Mouse (Mus musculus) cerebellum, postnatal 36 days (tissue): Measurements from ENCODE around the gene Lasp1.

ENCODE experiments used
- DNase-seq, 2 experiments: peaks; one replicate each; pipeline ENCODE4 v3.0.0; 2021 to 2022; ENCODE audit warnings: mixed read lengths in 2 of 2

Gene Lasp1

DNA sequence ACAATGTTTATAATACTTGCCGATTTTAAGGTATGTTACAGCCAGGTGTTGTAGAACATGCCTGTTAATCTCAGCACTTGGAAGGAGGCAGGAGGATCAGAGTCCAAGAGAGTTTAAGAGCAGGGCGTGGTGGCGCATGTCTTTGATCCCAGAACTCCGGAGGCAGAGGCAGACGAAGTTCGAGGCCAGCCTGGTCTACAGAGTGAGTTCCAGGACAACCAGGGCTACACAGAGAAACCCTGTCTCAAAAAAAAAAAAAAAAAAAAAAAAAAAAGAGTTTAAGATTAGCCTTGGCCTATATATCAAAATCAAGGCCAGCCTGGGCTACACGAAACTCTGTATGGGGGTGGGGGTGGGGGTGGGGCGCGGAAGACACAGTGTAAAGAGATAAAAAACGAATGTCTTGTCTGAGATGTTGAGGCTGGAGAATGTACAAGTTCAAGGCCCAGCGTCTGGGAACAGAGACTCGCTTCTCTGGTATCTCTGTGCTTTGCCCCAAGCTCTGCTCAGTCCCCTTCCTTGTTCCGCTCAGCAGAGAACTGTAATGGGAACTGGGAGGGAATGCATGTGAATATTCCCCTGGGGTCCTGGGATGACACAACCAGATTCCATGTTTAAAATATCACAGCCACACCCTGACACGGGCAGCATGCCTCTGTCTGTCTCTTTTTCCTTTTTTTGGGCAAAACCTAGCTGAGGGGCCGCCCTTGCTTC lies 1.3 kb upstream of the Lasp1 start:
- no peak for DNase-seq

DNA sequence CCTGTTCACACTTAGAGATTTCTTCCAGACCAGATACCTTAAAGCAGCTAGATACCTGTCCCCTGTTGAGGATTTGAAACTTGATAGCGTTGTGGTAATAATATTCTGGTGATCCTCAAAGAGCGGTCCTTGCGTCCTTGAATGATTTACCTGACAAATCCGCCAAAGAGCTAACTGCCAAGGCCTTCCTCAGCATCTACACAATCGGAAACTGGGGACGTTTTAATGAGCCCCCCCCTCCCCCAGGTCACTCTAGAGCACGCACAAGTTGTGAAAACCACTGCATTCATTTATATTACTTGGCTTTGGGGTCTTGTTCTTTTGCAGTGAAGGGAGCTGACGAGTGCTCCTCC lies 741 bp upstream of the Lasp1 start:
- no peak for DNase-seq

DNA sequence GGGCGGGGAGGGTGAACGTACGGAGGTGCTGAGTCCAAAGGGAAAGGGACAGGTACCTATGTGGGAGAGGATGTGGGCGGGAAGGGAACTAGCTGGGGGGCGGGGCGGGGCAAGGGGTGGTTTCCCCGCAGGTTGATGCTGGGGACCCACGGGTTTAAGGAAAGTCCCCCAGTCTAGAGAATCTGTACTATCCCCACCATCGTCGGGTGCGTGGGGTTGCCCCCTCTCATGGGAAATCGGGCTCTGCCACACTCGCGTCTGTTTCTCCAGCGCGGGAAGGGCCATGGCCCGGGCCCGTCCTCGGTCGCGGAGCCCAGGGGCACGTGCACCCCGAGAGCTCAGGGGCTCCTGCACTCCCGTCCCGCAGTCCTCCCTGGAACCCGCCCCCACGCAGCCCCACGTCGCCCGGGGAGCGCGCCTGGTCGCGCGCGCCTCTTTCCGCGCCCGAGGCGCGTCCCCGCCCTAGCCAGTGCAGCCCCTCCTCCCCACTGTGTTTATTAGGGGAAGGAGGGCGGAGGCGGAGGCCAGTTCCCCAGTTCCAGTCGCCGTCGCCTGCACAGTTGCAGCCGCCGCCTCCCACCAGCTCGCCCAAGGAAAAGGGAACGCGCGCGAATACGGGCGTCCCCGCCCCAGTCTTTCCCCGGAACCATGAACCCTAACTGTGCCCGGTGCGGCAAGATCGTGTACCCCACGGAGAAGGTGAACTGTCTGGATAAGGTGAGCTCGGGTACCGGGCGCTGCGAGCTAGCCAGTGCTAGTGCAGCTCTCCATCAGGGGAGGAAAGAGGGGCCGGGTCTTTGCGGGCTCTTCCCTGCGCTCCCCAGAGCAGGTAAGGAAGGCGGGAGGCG lies 570 bp downstream of the Lasp1 start:
- DNase-seq = peak; percentile 86 to 91

GRCm38 (mm10) chr11:97799994-97800690 lies 1.3 kb downstream of the Lasp1 start:
- peak; percentile 55 to 65 for DNase-seq

DNA sequence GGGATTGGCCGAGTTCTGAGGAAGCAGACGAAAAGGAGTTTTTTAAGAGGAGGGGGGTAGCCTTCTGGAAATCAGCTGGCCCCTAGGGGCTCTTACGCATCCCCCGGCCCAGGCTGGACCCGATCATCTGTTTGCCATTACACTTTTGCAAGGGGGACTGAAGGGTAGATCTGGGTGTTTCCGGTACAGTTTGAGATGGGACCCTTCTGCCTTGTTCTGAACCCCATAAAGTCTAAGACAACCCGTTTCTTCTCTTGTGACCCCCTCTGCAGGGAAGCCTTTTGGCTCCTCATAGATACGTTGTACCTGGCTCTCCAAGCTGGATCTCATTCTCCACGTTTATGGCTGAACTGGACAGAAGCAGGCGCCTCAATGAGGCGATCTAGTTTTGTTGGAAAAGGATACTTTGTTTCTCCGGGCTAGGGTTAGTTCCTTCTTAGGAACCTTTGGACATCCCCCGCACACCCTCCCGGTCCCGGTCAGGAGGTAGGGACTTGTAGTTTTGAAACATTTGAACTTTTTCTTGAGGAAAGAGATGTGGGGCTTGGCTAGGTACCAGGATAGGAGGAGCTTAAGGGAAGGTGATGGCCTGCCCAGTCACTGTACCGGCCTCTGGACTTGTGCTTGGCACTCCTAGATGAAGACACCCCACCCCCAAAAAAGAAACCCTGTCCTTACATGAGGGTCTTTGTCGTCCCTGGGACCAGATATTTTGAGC lies 2.0 kb downstream of the Lasp1 start:
- DNase-seq = no peak

DNA sequence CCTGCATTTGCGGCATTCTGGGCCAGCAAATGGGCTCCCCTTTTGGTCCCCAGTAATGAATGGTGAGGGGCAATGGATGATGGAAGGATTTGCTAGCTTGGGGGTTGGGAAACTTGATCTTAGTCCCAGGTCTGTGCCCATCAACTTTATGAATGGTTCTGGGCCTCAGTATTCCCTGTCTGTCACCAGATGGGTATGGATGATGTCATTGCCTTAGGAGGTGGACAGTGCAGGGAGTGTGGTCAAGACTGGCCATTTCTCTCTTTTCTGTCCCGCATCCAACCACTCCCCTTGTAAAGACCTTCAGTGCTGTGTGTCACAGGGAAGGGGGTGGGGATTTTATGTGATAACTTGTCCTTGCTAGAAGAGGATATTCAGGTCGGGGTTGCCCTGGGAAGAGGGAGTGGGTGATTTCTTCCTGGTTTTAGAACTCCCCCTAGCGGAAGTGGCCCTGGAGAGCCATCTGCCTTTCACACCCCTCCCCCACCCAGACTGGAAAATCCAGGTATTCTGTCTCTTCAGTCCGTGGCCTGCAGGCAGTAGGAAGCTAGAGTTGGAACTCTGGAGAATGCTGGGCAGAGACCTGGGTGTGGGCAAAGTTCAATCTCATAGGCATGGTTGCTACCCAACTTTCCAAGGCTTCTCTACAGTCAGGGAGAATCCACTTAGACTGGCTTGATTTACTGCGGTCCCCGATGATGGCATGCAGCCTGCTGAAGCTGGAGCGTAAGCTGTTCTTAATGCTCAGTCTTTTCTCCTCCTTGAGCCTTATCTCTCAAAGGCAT lies 2.8 kb downstream of the Lasp1 start:
- peak in 1 of 2 experiments; percentile 52 for DNase-seq

- DNase-seq = no peak
Observed at GRCm38 (mm10) chr11:97802194-97802470, 3.3 kb downstream of the Lasp1 start.

DNA sequence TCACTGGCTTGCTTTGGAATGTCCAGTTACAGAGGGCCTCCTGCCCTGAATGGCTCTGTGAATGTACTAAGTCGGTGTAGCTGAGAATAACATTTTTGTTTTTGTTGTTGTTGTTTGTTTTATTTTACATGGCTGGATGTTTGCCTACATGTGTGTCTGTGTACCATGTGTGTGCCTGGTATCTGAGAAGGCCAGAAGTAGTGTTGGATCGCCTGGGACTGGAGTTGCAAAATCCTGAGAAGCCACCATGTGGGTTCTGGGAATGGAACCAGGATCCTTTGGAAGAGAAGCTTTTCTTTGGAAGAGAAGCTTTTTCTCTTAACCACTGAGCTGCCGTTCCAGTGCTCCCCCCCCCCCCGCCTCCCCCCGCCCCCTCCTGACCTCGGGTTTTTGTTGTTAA lies 3.7 kb downstream of the Lasp1 start:
- DNase-seq = no peak

DNA sequence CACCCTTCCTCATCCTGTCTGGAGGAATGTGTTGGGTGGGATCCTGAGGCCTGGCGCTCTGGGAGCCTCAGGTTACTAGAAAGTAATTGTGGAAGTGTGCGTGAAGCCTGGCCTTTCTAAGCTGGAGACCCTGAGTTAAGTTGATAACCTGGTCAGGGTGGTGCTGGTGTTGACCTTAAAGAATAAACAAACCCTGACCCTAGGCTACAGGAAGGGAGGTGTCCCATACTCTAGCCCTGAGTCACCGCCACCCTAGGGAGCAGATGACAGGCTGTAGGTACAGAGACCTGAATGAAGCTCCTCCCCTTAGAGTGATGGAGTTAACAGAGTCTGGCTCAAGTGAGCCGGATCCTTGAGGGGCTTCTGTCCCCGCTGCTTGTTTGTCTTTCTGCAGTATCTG lies 5.0 kb downstream of the Lasp1 start:
- no peak for DNase-seq

DNA sequence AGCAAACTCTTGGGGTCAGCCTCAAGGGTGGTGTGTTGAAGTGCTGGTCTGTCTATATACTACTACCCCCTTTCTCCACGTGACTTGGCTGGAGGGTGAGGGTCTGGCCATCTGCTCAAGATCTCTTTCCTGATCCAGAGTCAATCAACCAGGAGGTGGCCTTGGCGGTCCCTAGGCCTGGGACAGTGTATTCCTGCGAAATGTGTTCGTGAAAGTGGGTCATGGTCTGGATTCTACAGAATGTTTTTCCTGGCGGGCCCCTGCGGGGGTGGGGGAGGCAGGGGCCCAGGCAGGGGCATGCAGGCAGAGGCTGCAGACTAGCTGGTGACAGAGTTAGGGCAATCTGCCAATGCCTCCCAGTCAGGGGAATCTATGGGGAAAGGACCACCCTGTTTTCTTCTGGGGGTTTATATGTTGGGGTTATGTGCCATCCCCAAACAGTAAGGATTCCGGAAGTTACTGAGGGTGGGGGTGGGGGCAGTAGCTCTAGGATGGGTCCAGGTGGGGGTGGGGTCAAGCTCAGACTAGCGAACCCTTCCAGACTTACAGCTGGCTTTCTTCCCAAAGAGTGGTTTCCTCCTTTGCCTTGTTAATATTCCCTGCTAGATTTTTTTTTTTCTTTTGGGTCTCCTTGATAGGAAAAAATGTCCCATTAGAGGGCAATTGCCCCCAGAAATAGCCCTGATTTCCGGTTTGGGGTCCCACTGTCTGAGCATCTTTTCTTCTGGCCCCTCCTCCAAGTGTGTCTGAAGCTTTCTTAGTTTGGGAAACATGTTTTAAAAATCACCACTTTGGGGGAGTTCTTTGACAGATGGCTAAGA lies 6.3 kb downstream of the Lasp1 start:
- no peak for DNase-seq

DNA sequence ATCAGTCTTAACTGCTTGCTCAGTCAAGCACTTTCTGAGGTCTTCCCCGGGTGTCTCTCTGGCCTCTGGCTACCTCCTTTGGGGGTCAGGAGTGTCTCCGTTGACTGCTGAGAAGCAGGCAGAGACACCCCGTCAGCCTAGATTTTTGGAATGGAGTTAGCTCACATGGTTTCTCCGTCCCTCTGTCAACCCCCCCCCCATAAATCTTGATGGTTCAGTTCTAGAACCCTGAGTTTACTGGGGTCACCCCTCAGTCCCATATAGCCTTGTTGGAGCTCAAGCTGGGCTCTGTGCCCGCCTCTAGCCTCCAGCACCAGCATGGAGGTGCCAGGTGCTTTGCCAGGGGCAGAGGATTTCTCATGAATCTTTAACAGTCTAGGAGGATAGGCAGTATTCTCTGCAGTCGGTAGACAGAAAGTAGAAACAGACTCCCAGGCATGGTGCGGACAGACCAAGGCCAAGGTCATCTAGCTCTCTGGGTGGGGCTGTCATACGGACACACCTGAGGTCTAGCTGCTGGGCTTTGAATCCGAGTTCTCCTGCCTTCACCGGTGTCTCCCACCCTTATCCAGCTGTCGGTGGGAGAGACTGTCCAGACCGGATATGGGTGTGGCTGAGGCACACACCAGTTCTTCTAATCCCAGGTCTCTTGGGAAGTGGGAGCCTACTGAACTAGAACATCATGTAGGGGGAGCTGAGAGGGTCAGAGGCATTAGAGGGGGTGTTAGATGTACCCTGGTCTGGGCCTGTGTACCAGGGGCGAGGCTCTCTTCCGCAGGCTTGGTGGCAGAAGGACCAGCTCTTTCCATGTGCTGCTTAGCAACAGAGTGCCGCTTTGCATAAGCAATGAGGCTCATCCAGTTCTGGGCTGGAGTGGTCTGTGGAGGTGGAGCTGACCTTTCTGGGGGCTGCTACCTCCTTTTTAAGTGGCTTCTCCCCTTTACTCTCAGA lies 7.1 kb downstream of the Lasp1 start:
- DNase-seq = no peak

DNA sequence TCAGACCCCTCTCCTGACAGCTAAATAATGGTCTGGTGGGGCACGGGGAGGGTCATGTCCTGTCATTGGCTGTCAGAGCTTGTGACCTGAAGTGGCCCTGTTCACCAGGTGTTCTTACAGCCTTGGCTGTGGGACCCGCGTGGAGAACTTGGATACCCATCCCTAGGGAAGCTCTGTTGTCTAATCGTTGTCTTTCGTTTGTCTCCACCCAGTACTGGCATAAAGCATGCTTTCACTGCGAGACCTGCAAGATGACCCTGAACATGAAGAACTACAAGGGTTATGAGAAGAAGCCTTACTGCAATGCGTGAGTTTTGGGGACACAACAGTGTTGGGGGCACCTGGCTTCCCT lies 7.8 kb downstream of the Lasp1 start:
- DNase-seq = no peak

DNA sequence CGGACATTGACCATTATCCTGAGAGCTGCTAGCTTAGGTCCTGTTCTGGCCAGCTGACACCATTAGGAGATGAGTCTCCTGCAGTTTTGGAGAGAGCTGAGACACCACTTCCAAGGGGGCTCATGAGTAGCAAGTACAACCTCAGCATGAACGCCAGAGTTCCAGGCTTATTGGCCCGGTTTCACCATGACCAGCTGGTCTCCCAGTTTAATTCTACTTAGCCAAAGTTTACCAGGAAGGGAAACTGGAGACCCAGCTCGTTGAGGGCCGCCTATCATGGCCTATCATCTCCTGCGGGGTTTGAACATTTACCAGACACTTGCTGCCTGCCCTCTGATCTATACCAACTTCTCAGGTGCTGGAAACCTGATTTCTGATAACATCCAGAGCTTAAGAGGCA lies 8.8 kb downstream of the Lasp1 start:
- DNase-seq = no peak

DNA sequence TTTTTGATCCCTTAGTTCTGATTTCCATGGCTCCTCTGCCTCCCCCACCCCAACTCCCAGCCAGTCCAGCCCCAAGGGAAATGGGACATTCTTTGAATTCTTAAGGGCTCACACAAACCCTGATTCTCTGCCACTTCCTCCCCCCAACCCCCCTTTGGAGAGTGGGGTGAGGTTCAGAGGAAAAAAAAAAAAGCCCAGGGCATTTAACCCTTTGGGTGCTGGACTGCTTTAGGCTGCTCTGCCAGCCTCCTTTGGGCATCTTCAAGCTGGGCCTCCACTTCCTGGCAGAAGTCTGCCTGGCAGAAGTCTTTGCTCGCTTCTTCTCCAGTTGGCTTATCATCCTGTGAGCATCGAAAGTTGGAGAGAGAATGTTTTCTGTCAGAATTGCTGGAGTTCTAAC lies 9.3 kb downstream of the Lasp1 start:
- no peak for DNase-seq

DNA sequence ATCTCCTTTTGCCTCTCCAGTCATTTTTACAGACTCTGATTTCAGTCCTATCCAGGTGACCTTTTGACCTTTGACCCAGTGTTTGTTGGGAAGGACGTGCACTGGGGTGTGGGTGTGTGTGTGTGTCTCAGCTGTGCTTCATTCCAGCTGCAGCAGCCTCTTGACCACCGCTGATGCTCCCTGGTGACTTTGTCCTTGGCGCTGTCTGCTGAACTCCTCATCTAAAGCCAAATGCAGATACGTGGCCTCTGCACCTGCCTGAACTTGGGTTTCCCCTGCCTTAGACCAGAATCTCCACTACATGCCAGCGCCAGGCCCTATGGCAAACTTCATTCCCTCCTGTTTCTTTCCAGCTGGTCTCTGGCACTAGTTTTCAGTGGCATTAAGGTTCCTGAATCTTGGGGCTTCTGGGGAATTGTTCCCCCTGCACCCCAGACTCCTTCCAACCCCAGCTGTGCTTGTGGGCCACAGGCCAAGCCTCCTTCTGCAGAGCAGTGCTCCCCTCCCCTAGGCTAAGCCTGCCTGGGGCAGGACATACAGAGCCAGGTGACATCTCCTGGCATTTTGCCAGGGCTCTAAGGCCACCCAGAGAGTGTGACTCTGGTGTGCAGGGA lies 9.9 kb downstream of the Lasp1 start:
- peak; percentile 54 to 61 for DNase-seq

DNA sequence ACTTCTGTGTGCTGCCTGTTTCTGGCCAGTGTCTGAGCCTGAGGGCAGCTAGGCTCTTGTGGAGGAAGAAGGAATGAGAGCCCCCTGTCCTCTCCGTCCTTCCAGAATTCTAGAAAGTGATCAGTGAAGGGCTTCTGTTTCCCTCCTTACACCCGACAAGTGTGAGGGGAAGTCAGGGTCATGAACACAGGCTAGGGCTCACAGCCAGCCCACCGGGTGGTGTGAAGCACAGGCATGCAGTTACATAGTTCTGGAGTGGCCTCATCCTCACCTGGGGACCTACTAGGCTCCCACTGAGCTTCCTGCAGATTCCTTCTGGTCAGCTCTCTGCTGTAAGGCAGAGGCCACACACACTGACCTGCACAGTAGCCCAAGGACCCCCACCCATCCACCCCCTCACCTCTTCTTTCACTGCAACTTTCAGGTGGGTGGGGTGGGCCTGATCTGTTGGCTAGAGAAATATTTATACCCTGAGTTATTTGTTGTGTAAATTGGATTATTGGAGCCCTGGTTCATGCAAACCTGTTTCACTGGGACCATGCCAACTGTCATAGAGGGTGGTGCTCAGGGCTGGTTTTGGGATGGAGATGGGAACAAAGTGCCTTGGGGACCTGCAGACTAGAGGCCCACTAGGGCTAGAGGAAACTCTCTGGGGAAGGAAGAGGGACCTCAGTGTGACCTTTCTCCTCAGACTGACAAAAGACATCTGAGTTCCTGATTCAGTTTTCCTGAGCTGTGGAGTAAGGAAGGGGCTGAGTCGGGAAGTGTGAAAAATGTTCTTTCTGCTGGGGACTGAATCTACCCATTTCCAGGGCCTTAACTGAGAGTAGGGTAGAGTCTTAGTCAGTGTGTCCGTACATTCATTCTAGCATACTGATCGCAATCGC lies 10.7 kb downstream of the Lasp1 start:
- no peak for DNase-seq

- DNase-seq = no peak
Observed at GRCm38 (mm10) chr11:97810356-97810755, 11.6 kb downstream of the Lasp1 start.

DNA sequence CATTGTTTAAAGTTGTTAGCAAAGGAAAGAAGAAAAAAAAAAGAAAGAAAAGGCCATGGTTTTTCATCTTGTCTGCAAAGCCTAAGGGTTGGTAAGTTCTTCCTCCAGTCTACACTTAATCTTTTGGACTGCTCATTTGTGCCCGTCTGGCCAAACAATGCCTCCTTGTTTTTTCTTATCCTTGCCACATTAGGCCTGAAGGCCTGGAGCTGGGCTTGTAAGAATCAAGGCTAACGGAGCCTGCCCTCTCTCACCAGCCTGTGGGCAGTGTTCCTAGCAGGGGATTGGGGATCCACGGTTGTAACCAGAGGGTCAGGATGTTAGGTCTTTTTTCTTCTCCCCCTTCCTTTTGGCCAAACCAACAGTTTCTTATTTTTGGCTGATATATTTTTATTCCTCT lies 12.2 kb downstream of the Lasp1 start:
- no peak for DNase-seq
